Mouse (Mus musculus): Measurements from ENCODE around the gene Dok3. TPM values are rescaled to one million over a fixed set of nuclear protein-coding genes. Genes with fewer than 3 reads are reported as not detected.

The Dok3 gene
- polyA plus RNA-seq, 1 experiment from 2014 or later: 10.9 TPM

- no peaks in the 10 kb centered on the region for H3K27me3 ChIP-seq (ENCODE audit: control insufficient read depth, insufficient read depth, low read depth, low read length)
- H3K4me3 ChIP-seq (ENCODE audit: low read depth, low read length): no peak overlapping the region
- peaks cover 5% of the 10 kb centered on the region for H3K36me3 ChIP-seq (ENCODE audit: control insufficient read depth, insufficient read depth)
- ATAC-seq (ENCODE audit: low read depth): no peak
- no peak overlapping the region for H3K4me2 ChIP-seq (ENCODE audit: low read depth, low read length)
- peaks cover 16% of the 10 kb centered on the region for H3K4me1 ChIP-seq (ENCODE audit: control insufficient read depth, low read depth, low read length)
- no peak overlapping the region for H3K9ac ChIP-seq (ENCODE audit: low read depth, low read length)
- 77% methylated on average over 10 of the region's 10 CpGs for WGBS (ENCODE audit: insufficient replicate concordance)
- H3K27ac ChIP-seq (ENCODE audit: low read length): no peak overlapping the region
- no peaks in the 10 kb centered on the region for H3K9me3 ChIP-seq (replicated peaks; ENCODE audit: control insufficient read depth, low read length)
Observed at GRCm38 (mm10) chr13:55506697-55507096, 22.4 kb downstream of the Dok3 start.

GRCm38 (mm10) chr13:55505810-55506209 is 23.3 kb downstream of the Dok3 start:
- H3K27ac ChIP-seq (ENCODE audit: low read length): no peak overlapping the region
- no peak for ATAC-seq (ENCODE audit: low read depth)
- no peaks in the 10 kb centered on the region for H3K9me3 ChIP-seq (replicated peaks; ENCODE audit: control insufficient read depth, low read length)
- no peaks in the 10 kb centered on the region for H3K27me3 ChIP-seq (ENCODE audit: control insufficient read depth, insufficient read depth, low read depth, low read length)
- H3K36me3 ChIP-seq (ENCODE audit: control insufficient read depth, insufficient read depth): peaks cover 5% of the 10 kb centered on the region
- H3K4me1 ChIP-seq (ENCODE audit: control insufficient read depth, low read depth, low read length): peaks cover 7% of the 10 kb centered on the region
- 75% methylated on average over 9 of the region's 9 CpGs for WGBS (ENCODE audit: insufficient replicate concordance)
- H3K4me3 ChIP-seq (ENCODE audit: low read depth, low read length): no peak overlapping the region
- no peak overlapping the region for H3K4me2 ChIP-seq (ENCODE audit: low read depth, low read length)
- H3K9ac ChIP-seq (ENCODE audit: low read depth, low read length): no peak overlapping the region

GRCm38 (mm10) chr13:55504390-55504789 is 24.7 kb downstream of the Dok3 start:
- peaks cover 5% of the 10 kb centered on the region for H3K36me3 ChIP-seq (ENCODE audit: control insufficient read depth, insufficient read depth)
- ATAC-seq (ENCODE audit: low read depth): no peak
- H3K4me1 ChIP-seq (ENCODE audit: control insufficient read depth, low read depth, low read length): no peaks in the 10 kb centered on the region
- no peaks in the 10 kb centered on the region for H3K27me3 ChIP-seq (ENCODE audit: control insufficient read depth, insufficient read depth, low read depth, low read length)
- H3K9me3 ChIP-seq (replicated peaks; ENCODE audit: control insufficient read depth, low read length): no peaks in the 10 kb centered on the region
- H3K27ac ChIP-seq (ENCODE audit: low read length): no peak overlapping the region
- WGBS (ENCODE audit: insufficient replicate concordance): 71% methylated on average over 5 of the region's 5 CpGs
- no peak overlapping the region for H3K9ac ChIP-seq (ENCODE audit: low read depth, low read length)
- H3K4me3 ChIP-seq (ENCODE audit: low read depth, low read length): no peak overlapping the region
- H3K4me2 ChIP-seq (ENCODE audit: low read depth, low read length): no peak overlapping the region

DNA sequence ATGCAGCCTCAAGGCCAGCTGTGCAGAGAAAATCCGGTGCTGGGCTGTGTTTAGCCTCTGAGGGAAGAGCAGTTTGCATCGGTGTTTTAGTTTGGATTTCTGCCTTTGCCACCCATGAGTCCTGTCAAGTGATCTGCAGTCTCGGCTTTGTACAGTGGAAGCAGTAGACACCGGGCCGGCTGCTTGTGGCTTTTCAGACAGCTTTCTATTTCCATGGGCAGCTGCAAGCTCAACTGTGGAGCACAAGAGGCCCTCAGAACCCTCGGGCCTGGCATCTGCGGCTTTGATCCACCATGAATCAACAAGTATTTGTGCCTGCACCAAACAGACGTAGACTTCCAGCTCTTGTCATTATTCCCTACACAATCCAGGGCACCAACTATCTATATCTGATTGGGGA is 26.7 kb downstream of the Dok3 start:
- ATAC-seq (ENCODE audit: low read depth): no peak
- Histone ChIP-seq H3K27ac (ENCODE audit: low read length) (no peak overlapping the region), H3K27me3 (ENCODE audit: control insufficient read depth, insufficient read depth, low read depth, low read length) (no peaks in the 10 kb centered on the region), H3K9ac (ENCODE audit: low read depth, low read length) (no peak overlapping the region), H3K36me3 (ENCODE audit: control insufficient read depth, insufficient read depth) (peaks cover 5% of the 10 kb centered on the region), H3K4me3 (ENCODE audit: low read depth, low read length) (no peak overlapping the region), H3K4me1 (ENCODE audit: control insufficient read depth, low read depth, low read length) (no peaks in the 10 kb centered on the region), H3K9me3 (replicated peaks; ENCODE audit: control insufficient read depth, low read length) (no peaks in the 10 kb centered on the region), H3K4me2 (ENCODE audit: low read depth, low read length) (no peak overlapping the region)
- WGBS (ENCODE audit: insufficient replicate concordance): 72% methylated on average over 8 of the region's 8 CpGs

GRCm38 (mm10) chr13:55500575-55500974 is 28.5 kb downstream of the Dok3 start:
- Histone ChIP-seq H3K4me2 (ENCODE audit: low read depth, low read length) (no peak overlapping the region), H3K27ac (ENCODE audit: low read length) (no peak overlapping the region), H3K9ac (ENCODE audit: low read depth, low read length) (no peak overlapping the region), H3K4me1 (ENCODE audit: control insufficient read depth, low read depth, low read length) (no peaks in the 10 kb centered on the region), H3K4me3 (ENCODE audit: low read depth, low read length) (no peak overlapping the region), H3K36me3 (ENCODE audit: control insufficient read depth, insufficient read depth) (peaks cover 2% of the 10 kb centered on the region), H3K27me3 (ENCODE audit: control insufficient read depth, insufficient read depth, low read depth, low read length) (peaks cover 2% of the 10 kb centered on the region; the same call in 1 of the 2 replicates), H3K9me3 (replicated peaks; ENCODE audit: control insufficient read depth, low read length) (no peaks in the 10 kb centered on the region)
- no peak for ATAC-seq (ENCODE audit: low read depth)
- WGBS (ENCODE audit: insufficient replicate concordance): 64% methylated on average over 10 of the region's 10 CpGs

DNA sequence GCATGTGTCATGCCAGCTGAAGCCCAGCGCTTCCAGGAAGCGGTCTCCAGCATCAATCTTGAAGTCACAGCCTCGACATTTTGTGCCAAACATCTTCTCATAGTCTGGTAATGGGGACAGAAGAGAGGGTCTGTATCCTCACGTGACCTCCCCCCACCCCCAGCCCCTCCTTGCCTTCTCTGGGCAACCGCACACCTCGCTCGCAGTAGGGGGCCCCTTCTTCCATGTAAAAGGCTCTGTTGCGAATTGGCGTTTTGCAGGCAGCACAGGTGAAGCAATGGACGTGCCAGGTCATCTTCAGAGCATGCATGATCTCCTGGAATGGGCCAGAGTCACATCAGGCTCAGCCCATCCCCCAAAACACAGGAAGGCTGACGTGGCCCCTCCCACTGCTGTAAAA is 30.2 kb downstream of the Dok3 start:
- Histone ChIP-seq H3K4me2 (ENCODE audit: low read depth, low read length) (no peak overlapping the region), H3K27me3 (ENCODE audit: control insufficient read depth, insufficient read depth, low read depth, low read length) (peaks cover 6% of the 10 kb centered on the region), H3K4me1 (ENCODE audit: control insufficient read depth, low read depth, low read length) (no peaks in the 10 kb centered on the region; the same call in 1 of the 2 replicates), H3K27ac (ENCODE audit: low read length) (no peak overlapping the region), H3K9me3 (replicated peaks; ENCODE audit: control insufficient read depth, low read length) (no peaks in the 10 kb centered on the region), H3K9ac (ENCODE audit: low read depth, low read length) (no peak overlapping the region), H3K36me3 (ENCODE audit: control insufficient read depth, insufficient read depth) (no peaks in the 10 kb centered on the region; the same call in none of the 2 replicates), H3K4me3 (ENCODE audit: low read depth, low read length) (no peak overlapping the region)
- 62% methylated on average over 11 of the region's 11 CpGs for WGBS (ENCODE audit: insufficient replicate concordance)
- no peak for ATAC-seq (ENCODE audit: low read depth)

DNA sequence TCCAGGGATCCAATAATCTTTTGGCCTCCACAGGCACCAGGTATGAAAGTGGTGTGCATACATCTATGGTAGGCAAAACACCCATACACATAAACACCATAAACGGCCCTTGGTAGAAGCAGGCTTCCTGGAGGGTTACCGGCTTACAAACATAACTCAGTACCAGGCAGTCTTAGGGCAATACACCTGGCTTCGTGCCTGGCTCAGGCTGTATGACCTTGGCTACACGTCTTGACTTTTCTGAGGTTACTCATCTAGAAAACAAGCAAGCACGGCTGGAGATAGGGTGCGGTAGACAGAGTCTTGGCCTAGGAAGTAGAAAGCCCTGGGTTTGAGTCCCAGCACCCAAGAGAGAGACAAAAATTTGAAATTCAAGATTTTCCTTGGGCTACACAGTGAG is 32.4 kb downstream of the Dok3 start:
- Histone ChIP-seq H3K27me3 (ENCODE audit: control insufficient read depth, insufficient read depth, low read depth, low read length) (peaks cover 14% of the 10 kb centered on the region), H3K4me2 (ENCODE audit: low read depth, low read length) (no peak overlapping the region), H3K9me3 (replicated peaks; ENCODE audit: control insufficient read depth, low read length) (no peaks in the 10 kb centered on the region), H3K27ac (ENCODE audit: low read length) (no peak overlapping the region), H3K4me1 (ENCODE audit: control insufficient read depth, low read depth, low read length) (no peaks in the 10 kb centered on the region; the same call in 1 of the 2 replicates), H3K4me3 (ENCODE audit: low read depth, low read length) (no peak overlapping the region), H3K36me3 (ENCODE audit: control insufficient read depth, insufficient read depth) (no peaks in the 10 kb centered on the region), H3K9ac (ENCODE audit: low read depth, low read length) (no peak overlapping the region)
- 67% methylated on average over 6 of the region's 6 CpGs for WGBS (ENCODE audit: insufficient replicate concordance)
- ATAC-seq (ENCODE audit: low read depth): no peak

GRCm38 (mm10) chr13:55495702-55496101 is 33.4 kb downstream of the Dok3 start:
- H3K27me3 ChIP-seq (ENCODE audit: control insufficient read depth, insufficient read depth, low read depth, low read length): peaks cover 14% of the 10 kb centered on the region
- no peaks in the 10 kb centered on the region; the same call in 1 of the 2 replicates for H3K4me1 ChIP-seq (ENCODE audit: control insufficient read depth, low read depth, low read length)
- no peaks in the 10 kb centered on the region for H3K9me3 ChIP-seq (replicated peaks; ENCODE audit: control insufficient read depth, low read length)
- no peak for ATAC-seq (ENCODE audit: low read depth)
- H3K4me3 ChIP-seq (ENCODE audit: low read depth, low read length): no peak overlapping the region
- no peak overlapping the region for H3K27ac ChIP-seq (ENCODE audit: low read length)
- H3K36me3 ChIP-seq (ENCODE audit: control insufficient read depth, insufficient read depth): no peaks in the 10 kb centered on the region
- no peak overlapping the region for H3K4me2 ChIP-seq (ENCODE audit: low read depth, low read length)
- H3K9ac ChIP-seq (ENCODE audit: low read depth, low read length): no peak overlapping the region
- 59% methylated on average over 4 of the region's 4 CpGs for WGBS (ENCODE audit: insufficient replicate concordance)

GRCm38 (mm10) chr13:55494883-55495621 is 34.0 kb downstream of the Dok3 start:
- 13% methylated on average over 18 of the region's 18 CpGs for WGBS (ENCODE audit: insufficient replicate concordance)
- no peak overlapping the region for H3K4me3 ChIP-seq (ENCODE audit: low read depth, low read length)
- no peaks in the 10 kb centered on the region; the same call in 1 of the 2 replicates for H3K4me1 ChIP-seq (ENCODE audit: control insufficient read depth, low read depth, low read length)
- H3K36me3 ChIP-seq (ENCODE audit: control insufficient read depth, insufficient read depth): no peaks in the 10 kb centered on the region
- H3K9ac ChIP-seq (ENCODE audit: low read depth, low read length): no peak overlapping the region
- 0 out of 2 replicates have a peak, but pooled peaks have one; percentile 32 for ATAC-seq (ENCODE audit: low read depth)
- H3K9me3 ChIP-seq (replicated peaks; ENCODE audit: control insufficient read depth, low read length): no peaks in the 10 kb centered on the region
- no peak overlapping the region for H3K4me2 ChIP-seq (ENCODE audit: low read depth, low read length)
- peaks cover 14% of the 10 kb centered on the region for H3K27me3 ChIP-seq (ENCODE audit: control insufficient read depth, insufficient read depth, low read depth, low read length)
- no peak overlapping the region for H3K27ac ChIP-seq (ENCODE audit: low read length)
